Mouse (Mus musculus) embryonic facial prominence, embryonic 14.5 days (tissue): ENCODE data around the gene Srgap3. TPM values are rescaled to one million over a fixed set of nuclear protein-coding genes. Genes with fewer than 3 reads are reported as not detected.
A peak's percentile ranks its signal among the peaks of the same experiment; 100 is the strongest.

Source experiments
- ATAC-seq: fragments of 200-750 bp; cut with Nextera tagmentation; 2 replicates; pipeline ENCODE4 v1.8.0; 2017; ENCODE audit warnings: low read depth, moderate number of reproducible peaks, moderate TSS enrichment
- DNase-seq: peaks from one replicate; pipeline ENCODE4 v3.0.0-alpha.2; 2015; ENCODE audit warnings: low spot score
- H3K27ac ChIP-seq: fragments of 300-500 bp; sonication (generic); replicated peaks from 2 replicates; pipeline ENCODE4 v1.5.1; 2014; ENCODE audit warnings: low read depth, mild to moderate bottlenecking, low read length, moderate library complexity
- H3K27me3 ChIP-seq: fragments of 300-500 bp; sonication (generic); replicated peaks from 2 replicates; pipeline ENCODE4 v1.6.1; 2014; ENCODE audit warnings: low read length; ENCODE audit not compliant: control insufficient read depth, insufficient read depth
- H3K36me3 ChIP-seq: fragments of 300-500 bp; sonication (generic); 2 replicates; pipeline ENCODE4 v1.6.1; 2014; ENCODE audit warnings: low read length, mixed read lengths; ENCODE audit not compliant: control insufficient read depth, insufficient read depth
- H3K4me1 ChIP-seq: fragments of 300-500 bp; sonication (generic); 2 replicates; pipeline ENCODE4 v1.6.1; 2014; ENCODE audit warnings: antibody characterized with exemption, low read length; ENCODE audit not compliant: control insufficient read depth, insufficient read depth
- H3K4me2 ChIP-seq: fragments of 300-500 bp; sonication (generic); 2 replicates; pipeline ENCODE4 v1.6.1; 2014; ENCODE audit warnings: low read depth, mild to moderate bottlenecking, low read length, moderate library complexity, mixed read lengths
- H3K4me3 ChIP-seq: fragments of 300-500 bp; sonication (generic); 2 replicates; pipeline ENCODE4 v1.5.1; 2014; ENCODE audit warnings: low read depth, mild to moderate bottlenecking, low read length
- H3K9ac ChIP-seq: fragments of 300-500 bp; sonication (generic); 2 replicates; pipeline ENCODE4 v1.6.1; 2014; ENCODE audit warnings: low read depth, mild to moderate bottlenecking, low read length, moderate library complexity, mixed read lengths
- H3K9me3 ChIP-seq: fragments of 300-500 bp; sonication (generic); 2 replicates; pipeline ENCODE4 v1.6.1; 2016; ENCODE audit warnings: low read length; ENCODE audit not compliant: control insufficient read depth
- WGBS: fragments of 180-500 bp; shearing (Covaris S2); extraction: QIAGEN DNeasy Blood & Tissue Kit; methylation state at CpG from one replicate; pipeline ENCODE4 v1.1.7; 2014; 5-methylcytosine and 5-hydroxymethylcytosine counted together
- polyA plus RNA-seq: library from polyadenylated mRNA; unstranded; fragments of >200 nt; fragmentation: Nextera tagmentation; extraction: Ambion mirVana; gene quantifications from 2 replicates; pipeline ENCODE4 v1.2.1, GENCODE M21; 2014

Gene Srgap3
- polyA plus RNA-seq, 1 experiment from 2014 or later = 8.4 TPM

DNA sequence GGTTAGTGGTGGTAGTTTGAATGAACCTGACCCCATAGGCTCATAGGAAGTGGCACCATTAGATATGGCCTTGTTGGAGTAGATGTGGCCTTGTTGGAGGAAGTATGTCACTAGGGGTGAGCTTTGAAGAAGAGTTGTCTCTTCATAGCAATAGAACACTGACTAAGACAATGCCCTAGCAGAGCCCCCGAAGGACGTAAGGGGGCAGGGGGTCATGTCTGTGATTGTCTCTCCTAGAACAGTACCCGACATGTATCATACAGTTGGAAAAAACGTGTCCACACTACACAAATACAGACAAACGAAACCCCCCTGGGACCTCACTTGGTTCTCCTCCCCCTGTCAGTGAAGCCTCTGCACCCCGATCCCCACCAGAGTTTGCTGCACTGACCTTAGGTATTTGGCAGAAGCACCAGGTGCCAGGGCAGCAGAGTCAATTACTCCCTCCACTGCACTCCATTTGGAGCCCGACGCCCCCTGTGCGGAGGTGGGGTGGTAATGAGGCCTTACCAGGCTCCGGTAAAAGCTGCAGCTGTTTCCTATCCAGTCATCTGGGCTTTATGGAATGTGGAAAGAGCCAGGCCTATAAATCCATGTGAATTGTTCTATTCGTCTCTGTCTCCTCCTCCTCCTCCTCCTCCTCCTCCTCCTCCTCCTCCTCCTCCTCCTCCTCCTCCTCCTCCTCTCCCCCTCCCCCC is 10.7 kb upstream of the Srgap3 start:
- H3K36me3 ChIP-seq = no peaks in the 10 kb centered on the region
- peak overlapping the region; percentile 26 for H3K4me2 ChIP-seq
- no peak overlapping the region for H3K9ac ChIP-seq
- DNase-seq (peak; percentile 79), ATAC-seq (peak; percentile 82)
- 28% methylated on average over 11 of the region's 11 CpGs for WGBS
- H3K9me3 ChIP-seq = peaks cover 4% of the 10 kb centered on the region; the same call in 1 of the 2 replicates
- H3K4me3 ChIP-seq = 0 out of 2 replicates have a peak overlapping the region, but pooled peaks have one; percentile 2
- H3K27me3 ChIP-seq = no peaks in the 10 kb centered on the region
- H3K4me1 ChIP-seq = peaks cover 23% of the 10 kb centered on the region
- H3K27ac ChIP-seq = peak overlapping the region; percentile 41

DNA sequence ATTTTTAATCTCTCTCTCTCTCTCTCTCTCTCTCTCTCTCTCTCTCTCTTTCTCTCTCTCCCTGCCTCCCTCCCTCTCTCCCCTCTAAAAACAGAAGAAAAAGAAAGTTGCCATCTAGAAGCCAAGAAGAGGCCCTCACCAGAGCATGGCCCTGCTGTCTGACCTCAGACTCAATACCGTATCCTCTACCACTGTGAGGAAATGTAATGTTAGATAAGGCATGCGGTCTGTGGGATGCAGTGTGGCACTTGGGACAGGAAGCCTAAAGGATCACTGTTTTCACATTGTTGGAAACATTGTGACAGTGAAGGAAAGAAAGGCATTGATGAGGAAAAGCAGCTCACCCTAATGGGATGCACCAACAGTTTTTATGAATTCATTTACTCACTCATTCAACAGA is 8.7 kb upstream of the Srgap3 start:
- WGBS = 61% methylated on average over 2 of the region's 2 CpGs
- no peak overlapping the region for H3K9ac ChIP-seq
- H3K4me2 ChIP-seq = no peak overlapping the region
- no peak overlapping the region for H3K27ac ChIP-seq
- ATAC-seq (no peak), DNase-seq (no peak)
- H3K4me1 ChIP-seq = peaks cover 26% of the 10 kb centered on the region
- no peaks in the 10 kb centered on the region for H3K27me3 ChIP-seq
- H3K9me3 ChIP-seq = no peaks in the 10 kb centered on the region
- H3K4me3 ChIP-seq = no peak overlapping the region
- H3K36me3 ChIP-seq = no peaks in the 10 kb centered on the region

- Histone ChIP-seq H3K9ac (no peak overlapping the region), H3K27ac (no peak overlapping the region), H3K36me3 (no peaks in the 10 kb centered on the region), H3K4me2 (no peak overlapping the region), H3K9me3 (no peaks in the 10 kb centered on the region), H3K27me3 (no peaks in the 10 kb centered on the region), H3K4me1 (peaks cover 28% of the 10 kb centered on the region), H3K4me3 (no peak overlapping the region)
- DNase-seq (no peak), ATAC-seq (no peak)
- 79% methylated on average over 7 of the region's 7 CpGs for WGBS
Observed at GRCm38 (mm10) chr6:112953905-112954304, 6.8 kb upstream of the Srgap3 start.

DNA sequence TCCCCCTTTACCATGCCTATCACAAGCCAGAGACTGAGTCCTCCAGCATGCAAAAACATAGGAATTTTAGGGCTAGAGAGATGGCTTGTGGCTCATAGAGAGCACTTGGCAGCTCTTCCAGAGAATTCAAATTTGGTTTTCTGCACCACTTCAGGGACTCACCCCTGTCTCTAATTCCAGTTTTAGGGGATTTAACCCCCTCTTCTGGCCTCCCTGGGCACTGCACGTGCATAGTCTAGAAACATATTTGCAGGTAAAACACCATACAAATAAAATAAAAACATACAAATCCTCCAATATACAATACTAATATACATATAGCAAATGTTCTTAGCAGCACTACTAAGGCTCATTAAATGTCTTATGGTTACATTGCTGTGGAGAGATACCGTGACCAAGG is 4.2 kb upstream of the Srgap3 start:
- no peak for DNase-seq

GRCm38 (mm10) chr6:112950205-112951110 is 3.4 kb upstream of the Srgap3 start:
- H3K4me2 ChIP-seq = no peak overlapping the region
- peaks cover 26% of the 10 kb centered on the region; the same call in 1 of the 2 replicates for H3K4me1 ChIP-seq
- no peaks in the 10 kb centered on the region for H3K9me3 ChIP-seq
- H3K9ac ChIP-seq = no peak overlapping the region
- no peak overlapping the region for H3K4me3 ChIP-seq
- DNase-seq (no peak), ATAC-seq (no peak)
- H3K36me3 ChIP-seq = no peaks in the 10 kb centered on the region
- no peaks in the 10 kb centered on the region for H3K27me3 ChIP-seq
- 35% methylated on average over 8 of the region's 8 CpGs for WGBS
- H3K27ac ChIP-seq = no peak overlapping the region

More for the DNA sequence above, 4.2 kb upstream of the Srgap3 start:
- Histone ChIP-seq H3K4me1 (peaks cover 26% of the 10 kb centered on the region; the same call in 1 of the 2 replicates), H3K4me3 (no peak overlapping the region), H3K36me3 (no peaks in the 10 kb centered on the region), H3K9me3 (no peaks in the 10 kb centered on the region), H3K4me2 (no peak overlapping the region), H3K27me3 (no peaks in the 10 kb centered on the region), H3K27ac (no peak overlapping the region), H3K9ac (no peak overlapping the region)
- WGBS = 79% methylated on average over 2 of the region's 2 CpGs
- ATAC-seq = no peak

- Histone ChIP-seq H3K27ac (no peak overlapping the region), H3K4me3 (no peak overlapping the region), H3K36me3 (no peaks in the 10 kb centered on the region), H3K9me3 (no peaks in the 10 kb centered on the region), H3K4me2 (no peak overlapping the region), H3K27me3 (no peaks in the 10 kb centered on the region), H3K4me1 (peaks cover 24% of the 10 kb centered on the region), H3K9ac (no peak overlapping the region)
- DNase-seq (no peak), ATAC-seq (no peak)
- WGBS = 37% methylated on average over 2 of the region's 2 CpGs
Observed at GRCm38 (mm10) chr6:112949220-112949619, 2.2 kb upstream of the Srgap3 start.

DNA sequence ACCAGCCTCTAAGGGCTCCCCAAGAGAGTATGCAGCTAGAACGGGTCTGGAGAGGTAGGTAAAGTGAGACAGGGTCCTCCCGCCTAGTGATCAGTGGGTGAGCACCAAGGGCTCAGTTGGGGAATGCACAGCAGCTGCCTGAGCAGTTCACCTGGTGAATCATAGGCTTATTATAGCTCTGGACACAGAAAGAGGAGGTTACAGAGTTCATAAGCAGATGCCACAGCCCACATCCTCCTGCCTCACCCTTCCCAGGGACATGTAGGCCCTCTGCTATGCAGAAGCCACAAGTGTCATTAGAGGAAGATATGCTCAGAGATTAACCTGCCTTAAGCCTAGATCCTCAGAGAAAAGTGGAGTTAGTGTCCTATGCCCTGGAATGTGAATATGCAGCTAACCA is 1.4 kb upstream of the Srgap3 start:
- H3K4me1 ChIP-seq = peaks cover 25% of the 10 kb centered on the region
- H3K4me2 ChIP-seq = no peak overlapping the region; the same call in 1 of the 2 replicates
- WGBS = 71% methylated on average over 2 of the region's 2 CpGs
- H3K4me3 ChIP-seq = no peak overlapping the region
- no peaks in the 10 kb centered on the region for H3K9me3 ChIP-seq
- ATAC-seq = no peak
- no peak overlapping the region for H3K9ac ChIP-seq
- no peak overlapping the region for H3K27ac ChIP-seq
- H3K36me3 ChIP-seq = no peaks in the 10 kb centered on the region
- no peak for DNase-seq
- H3K27me3 ChIP-seq = no peaks in the 10 kb centered on the region

DNA sequence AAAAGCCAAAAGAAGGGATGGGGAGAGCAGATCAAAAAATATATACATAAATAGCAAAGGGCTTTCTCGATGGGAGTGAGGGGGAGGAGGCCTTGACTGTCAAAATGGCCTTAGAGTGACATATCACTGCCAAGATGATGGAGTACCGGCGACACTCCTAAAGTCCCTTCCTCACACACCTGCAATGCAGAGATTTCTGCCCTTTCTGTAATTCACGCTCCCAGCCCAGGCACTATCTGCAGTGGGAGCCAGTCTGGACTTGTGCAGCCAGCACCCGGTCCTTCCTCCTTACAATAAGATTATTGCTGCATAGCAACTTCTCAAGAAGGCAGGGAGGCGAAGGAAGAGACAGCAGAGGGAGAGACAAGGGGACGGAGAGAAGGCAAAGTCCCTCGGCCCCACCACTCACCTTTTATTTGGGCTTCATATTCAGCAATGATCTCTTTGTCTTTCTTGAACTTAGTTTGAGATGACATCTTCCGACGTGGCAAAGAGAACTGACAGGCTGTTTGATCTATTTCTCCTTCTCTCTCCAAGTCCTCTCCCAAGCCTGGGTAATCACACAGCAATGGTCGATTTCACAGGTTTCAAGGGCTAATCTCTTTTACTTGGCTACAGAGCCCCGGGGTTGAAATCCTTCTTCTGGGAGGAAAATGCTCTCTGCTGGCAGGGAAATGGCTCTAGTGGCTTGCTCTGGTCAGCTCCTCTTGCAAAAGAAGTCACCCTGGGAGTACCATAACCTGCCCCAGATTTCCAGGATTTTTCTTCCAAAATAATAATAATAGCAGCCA is 850 bp downstream of the Srgap3 start:
- Histone ChIP-seq H3K36me3 (no peaks in the 10 kb centered on the region), H3K4me1 (peaks cover 25% of the 10 kb centered on the region), H3K9ac (peak overlapping the region; percentile 78), H3K27me3 (no peaks in the 10 kb centered on the region), H3K27ac (peak overlapping the region; percentile 86), H3K4me3 (peak overlapping the region; percentile 73), H3K9me3 (no peaks in the 10 kb centered on the region), H3K4me2 (peak overlapping the region; percentile 81)
- ATAC-seq (peak; percentile 5; the same call in 1 of the 2 replicates), DNase-seq (peak; percentile 43)
- WGBS = 4% methylated on average over 12 of the region's 12 CpGs
